Mouse (Mus musculus) large intestine, adult 2 months (tissue): Measurements from ENCODE around the gene Rita1. TPM values are rescaled to one million over a fixed set of nuclear protein-coding genes. Genes with fewer than 3 reads are reported as not detected.

Experiments
- DNase-seq: peaks from one replicate; pipeline ENCODE4 v3.0.0-alpha.2; 2012; ENCODE audit warnings: low read depth, low spot score
- WGBS: fragments of 180-500 bp; shearing (Covaris S2); methylation state at CpG from one replicate; pipeline ENCODE4 v1.1.7; 2018; 5-methylcytosine and 5-hydroxymethylcytosine counted together
- polyA plus RNA-seq: library from polyadenylated mRNA; depleted of rRNA; stranded (reverse); fragments of >200 nt; gene quantifications from 2 replicates; pipeline ENCODE4 v1.2.3, GENCODE M21; 2012; rRNA removed

Gene Rita1
- polyA plus RNA-seq, 1 experiment: 13.2 TPM

DNA sequence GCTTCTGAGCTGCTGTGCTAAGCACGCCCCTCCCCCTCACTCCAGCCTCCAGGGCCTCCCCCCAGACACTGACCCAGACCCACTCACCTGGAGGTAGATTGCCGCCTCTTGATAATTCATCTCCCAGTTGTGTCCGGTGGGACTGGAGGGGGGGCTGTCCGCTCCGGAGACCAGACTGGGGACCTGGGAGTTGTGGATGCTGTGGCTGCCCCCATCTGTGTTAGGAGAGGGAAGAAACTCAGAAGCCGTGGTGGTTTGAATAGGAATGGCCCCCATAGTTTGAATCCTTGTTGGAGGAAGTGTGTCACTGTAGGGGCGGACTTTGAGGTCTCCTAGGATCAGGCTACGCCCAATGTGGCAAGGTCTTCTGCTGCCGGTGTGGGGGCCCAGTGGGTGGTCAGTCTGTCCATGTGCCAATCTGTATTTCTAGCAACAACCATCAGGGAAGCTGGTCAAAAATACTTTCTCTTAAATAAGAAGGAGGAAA is 52.2 kb downstream of the Rita1 start:
- DNase-seq: no peak
- 58% methylated on average over 9 of the region's 9 CpGs for WGBS

- DNase-seq: no peak
- 84% methylated on average over 14 of the region's 14 CpGs for WGBS
These were observed 53.6 kb downstream of the Rita1 start for GRCm38 (mm10) chr5:120558762-120559161.

- 88% methylated on average over 8 of the region's 8 CpGs for WGBS
- DNase-seq: no peak
These were observed 54.3 kb downstream of the Rita1 start for GRCm38 (mm10) chr5:120558041-120558440.

DNA sequence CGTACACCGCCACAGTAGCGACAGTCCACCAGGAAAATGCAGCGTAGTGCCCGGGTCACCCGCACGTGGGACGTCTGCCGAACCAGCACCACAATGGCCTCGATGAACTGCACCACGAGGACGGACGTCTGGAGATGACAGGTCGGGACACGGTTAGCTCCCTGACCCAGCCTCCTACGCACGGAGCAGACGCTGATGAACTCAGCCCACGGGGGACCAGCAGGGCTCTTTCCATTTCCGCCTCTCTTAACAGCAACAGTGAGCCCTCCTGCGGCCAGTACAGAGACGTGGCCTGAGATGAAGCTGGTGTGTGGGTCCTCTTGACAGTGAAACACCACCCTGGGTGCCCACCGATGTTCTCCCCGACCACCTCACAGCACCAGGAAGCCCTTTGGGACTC is 56.5 kb downstream of the Rita1 start:
- WGBS: 92% methylated on average over 24 of the region's 24 CpGs
- no peak for DNase-seq

DNA sequence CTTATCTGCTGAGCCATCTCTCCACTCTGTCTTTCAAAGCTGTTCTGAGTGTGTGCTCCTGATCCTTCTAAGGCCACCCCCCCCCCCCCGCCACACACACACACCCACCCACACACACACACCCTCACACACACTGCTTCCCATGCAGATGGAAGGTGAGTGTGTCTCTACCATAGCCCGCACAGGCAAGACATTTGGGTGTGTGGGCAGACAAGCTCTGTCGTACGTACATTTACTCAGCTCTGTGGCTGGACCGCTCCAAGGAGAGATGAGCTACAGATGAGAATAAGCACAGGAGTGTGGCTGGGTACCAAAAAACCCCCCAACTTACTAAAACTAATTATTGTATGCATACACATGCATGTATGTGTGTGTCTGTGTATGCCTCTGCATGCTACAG is 61.7 kb downstream of the Rita1 start:
- no peak for DNase-seq
- WGBS: 98% methylated on average over 5 of the region's 5 CpGs

DNA sequence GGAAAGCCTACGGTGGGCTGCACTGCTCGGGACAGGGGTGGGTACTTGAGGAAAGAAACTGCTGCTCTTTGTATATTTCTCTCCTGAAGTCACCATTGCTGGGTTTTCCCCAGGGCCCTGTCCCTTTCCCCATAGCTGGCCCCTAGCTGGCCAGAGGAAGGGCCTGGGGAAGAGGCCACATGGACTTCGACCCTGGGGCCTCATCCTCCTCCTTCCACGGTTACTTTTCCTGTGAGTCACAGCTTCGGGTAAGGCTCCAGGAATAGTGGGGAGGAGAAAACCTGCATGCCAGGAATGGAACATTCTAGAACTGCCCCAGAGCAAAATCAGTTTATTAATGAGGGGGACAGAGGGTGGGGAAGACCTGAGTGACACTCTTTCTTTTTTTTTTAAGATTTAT is 62.3 kb downstream of the Rita1 start:
- DNase-seq: no peak
- 36% methylated on average over 5 of the region's 5 CpGs for WGBS

DNA sequence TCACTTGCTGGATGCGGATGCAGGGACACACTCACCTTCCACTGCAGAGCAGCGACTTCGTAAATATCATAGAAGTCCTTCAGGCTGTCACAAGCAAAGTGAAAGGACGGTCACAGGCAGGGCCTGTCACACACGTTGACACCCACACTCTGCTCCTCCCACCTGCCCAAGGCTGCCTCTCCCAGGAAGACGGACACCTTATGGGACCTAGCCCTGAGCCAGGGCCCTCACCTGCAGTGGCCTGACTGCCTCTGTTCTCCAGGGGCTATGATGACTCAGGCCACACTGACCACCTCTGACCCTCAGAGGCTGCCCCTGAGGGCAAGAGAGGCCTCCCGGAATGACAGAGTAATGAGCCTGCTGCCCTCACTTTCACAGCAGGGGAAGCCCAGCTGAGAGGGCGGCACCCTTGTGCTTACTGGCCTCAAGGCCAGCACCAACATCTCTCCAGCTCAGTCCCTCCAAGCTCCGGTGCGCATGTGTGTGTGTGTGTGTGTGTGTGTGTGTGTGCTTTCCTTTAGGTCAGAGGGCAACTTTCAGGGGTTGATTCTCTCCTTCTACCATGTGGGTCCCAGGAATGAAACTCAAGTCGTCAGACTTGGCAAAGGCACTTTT is 64.0 kb downstream of the Rita1 start:
- no peak for DNase-seq
- 80% methylated on average over 11 of the region's 11 CpGs for WGBS

Other genes starting within 250 kb of the Rita1 start
- gene Lhx5, start 180.9 kb downstream of the Rita1 start, polyA plus RNA-seq: 0.10 and 0.16 TPM in 2 replicates
- gene Sdsl, start 139.8 kb downstream of the Rita1 start, polyA plus RNA-seq: 23.2 and 28.2 TPM in 2 replicates
- not detected in 2 replicates for gene Sds, start 136.1 kb downstream of the Rita1 start, polyA plus RNA-seq
- gene Plbd2, start 109.0 kb downstream of the Rita1 start, polyA plus RNA-seq: 13.9 and 14.6 TPM in 2 replicates
- 10.9 and 13.0 TPM in 2 replicates for gene Slc8b1, start 101.4 kb downstream of the Rita1 start, polyA plus RNA-seq
- 41.7 and 63.5 TPM in 2 replicates for gene Tpcn1, start 23.9 kb downstream of the Rita1 start, polyA plus RNA-seq
- gene Iqcd, start 23.6 kb downstream of the Rita1 start, polyA plus RNA-seq: 0.40 and 0.41 TPM in 2 replicates
- gene Ddx54, start 150 bp upstream of the Rita1 start, polyA plus RNA-seq: 35.2 and 40.2 TPM in 2 replicates
- gene Cfap73, start 21.6 kb upstream of the Rita1 start, polyA plus RNA-seq: not detected in 2 replicates
- gene Rasal1, start 36.2 kb upstream of the Rita1 start, polyA plus RNA-seq: 0.79 and 1.2 TPM in 2 replicates
- 19.7 and 20.8 TPM in 2 replicates for gene Dtx1, start 99.3 kb upstream of the Rita1 start, polyA plus RNA-seq
- gene Oas2, start 137.3 kb upstream of the Rita1 start, polyA plus RNA-seq: 3.9 and 6.4 TPM in 2 replicates
- 10.9 and 36.1 TPM in 2 replicates for gene Oas3, start 165.1 kb upstream of the Rita1 start, polyA plus RNA-seq
- 0.06 and 0.75 TPM in 2 replicates for gene Oas1e, start 182.9 kb upstream of the Rita1 start, polyA plus RNA-seq
- gene Oas1c, start 199.9 kb upstream of the Rita1 start, polyA plus RNA-seq: 1.5 and 1.7 TPM in 2 replicates
- 0.62 and 1.3 TPM in 2 replicates for gene Oas1f, start 234.8 kb upstream of the Rita1 start, polyA plus RNA-seq
- gene Oas1h, start 248.8 kb upstream of the Rita1 start, polyA plus RNA-seq: not detected in 2 replicates